Mouse (Mus musculus): ENCODE results near the gene M1ap.

DNA sequence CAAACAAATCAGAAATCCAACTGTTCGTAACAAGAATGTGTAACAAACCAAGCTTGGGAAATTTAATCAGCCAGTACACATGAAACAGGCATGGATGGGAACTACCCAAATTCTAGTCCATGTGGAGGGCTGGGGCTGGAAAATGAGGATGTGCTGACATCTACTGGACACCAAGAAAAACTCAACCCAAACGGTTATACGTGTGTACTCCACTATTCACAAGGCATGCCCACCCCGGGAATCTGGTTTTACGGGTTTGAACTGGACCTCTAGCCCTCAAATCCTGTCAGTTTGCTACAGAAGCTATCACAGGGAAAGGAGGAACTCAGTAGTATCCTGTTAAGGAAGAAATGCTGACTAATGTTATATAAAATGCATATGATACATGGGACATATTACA is 24.3 kb downstream of the M1ap start:
- TF ChIP-seq POLR2A (IDR thresholded peaks at IDR 0.05; ENCODE audit: low read depth, low read length) = no peak
- peak; percentile 20; the same call in 1 of the 2 replicates for TF ChIP-seq CTCF (IDR thresholded peaks at IDR 0.05; ENCODE audit: borderline replicate concordance, insufficient read depth, low read length)

Data from embryonic fibroblast, embryonic 13.5 days (primary cell).